21 mouse cellular contexts compared by ENCODE assay signal in genomic region chr11:97543883-97544282, GRCm38 (mm10). TPM values are rescaled to one million over a fixed set of nuclear protein-coding genes. Genes with fewer than 3 reads are reported as not detected.
"Had no signal": no experiment of that assay in that cellular context is flagged by ENCODE, and none has a peak within 500 bp of the region (broad histone marks: within the 10 kb centered on the region; RNA-seq: fewer than 3 reads in every experiment).

No protein-coding gene starts in this region.

- H3K4me3 ChIP-seq: liver, embryonic 13.5 days; neural tube, embryonic 12.5 days had no signal

- H3K9me3 ChIP-seq: liver, embryonic 13.5 days; neural tube, embryonic 12.5 days had no signal

- H3K9ac ChIP-seq: liver, embryonic 13.5 days; neural tube, embryonic 12.5 days had no signal

- H3K4me2 ChIP-seq: liver, embryonic 13.5 days; midbrain, embryonic 11.5 days; neural tube, embryonic 12.5 days had no signal

- H3K36me3 ChIP-seq: liver, embryonic 13.5 days; neural tube, embryonic 12.5 days had no signal

- DNase-seq: liver, embryonic 13.5 days; lung, adult 2 months; lung, postnatal 14 days; lung, postnatal 4 days; midbrain, embryonic 14.5 days; right cerebral cortex, postnatal 14 days; thymus, adult 2 months; thymus, postnatal 14 days; thymus, postnatal 4 days had no signal

- H3K27ac ChIP-seq: kidney, postnatal 0 days; liver, embryonic 13.5 days; neural tube, embryonic 12.5 days; stomach, postnatal 0 days had no signal

RNA-seq across cellular contexts. Expression of gene Srcin1, which starts 32.1 kb away (rescaled TPM):
- total RNA-seq: megakaryocyte progenitor cell, adult 5-6 weeks; megakaryocyte-erythroid progenitor cell, adult 5-6 weeks had no signal
- polyA plus RNA-seq: liver, embryonic 13.5 days; liver, embryonic 16.5 days had no signal

RNA-seq across cellular contexts. Expression of gene 4933428G20Rik, which starts 43.7 kb away (rescaled TPM):
- total RNA-seq: layer of hippocampus, postnatal 14 days; liver, adult 2 months; megakaryocyte progenitor cell, adult 5-6 weeks; megakaryocyte-erythroid progenitor cell, adult 5-6 weeks; midbrain, postnatal 0 days had no signal
- polyA plus RNA-seq: large intestine, adult 2 months; limb, embryonic 11.5 days; liver, adult 2 months; midbrain, embryonic 11.5 days; midbrain, embryonic 14.5 days; thymus, adult 2 months had no signal
